Mouse (Mus musculus): Measurements from ENCODE around the gene Gm10097. TPM values are rescaled to one million over a fixed set of nuclear protein-coding genes. Genes with fewer than 3 reads are reported as not detected.
A peak's percentile ranks its signal among the peaks of the same experiment; 100 is the strongest.

Gene Gm10097
- polyA plus RNA-seq, 1 experiment from 2014 or later, result 0.06 TPM

- Histone ChIP-seq H3K36me3 (no peaks in the 10 kb centered on the region), H3K9me3 (no peaks in the 10 kb centered on the region), H3K4me1 (no peaks in the 10 kb centered on the region), H3K4me2 (replicated peaks) (no peak overlapping the region), H3K27me3 (replicated peaks) (no peaks in the 10 kb centered on the region), H3K27ac (no peak overlapping the region), H3K9ac (no peak overlapping the region), H3K4me3 (no peak overlapping the region)
- WGBS, result 83% methylated on average over 7 of the region's 7 CpGs
- ATAC-seq (ENCODE audit: low FRiP score, low read depth), result no peak
These were observed 18.3 kb downstream of the Gm10097 start for GRCm38 (mm10) chr10:5087336-5087735.

DNA sequence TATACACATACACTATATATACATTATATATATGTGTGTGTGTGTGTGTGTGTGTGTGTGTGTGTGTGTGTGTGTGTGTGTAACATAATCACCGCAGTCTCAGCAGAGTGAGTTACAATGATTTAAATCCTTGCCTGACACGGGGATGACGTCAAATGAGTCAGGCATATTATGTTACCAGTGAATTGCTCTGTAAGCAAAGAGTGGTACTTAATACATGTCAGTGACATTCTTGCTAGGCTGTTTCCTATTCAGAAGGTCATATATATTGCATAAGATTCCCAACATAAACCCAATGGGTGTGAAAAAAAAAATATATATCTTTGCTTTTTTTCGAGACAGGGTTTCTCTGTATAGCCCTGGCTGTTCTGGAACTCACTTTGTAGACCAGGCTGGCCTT lies 20.1 kb downstream of the Gm10097 start:
- no peaks in the 10 kb centered on the region for H3K9me3 ChIP-seq
- H3K4me2 ChIP-seq (replicated peaks), result no peak overlapping the region
- no peak for ATAC-seq (ENCODE audit: low FRiP score, low read depth)
- no peak overlapping the region for H3K9ac ChIP-seq
- no peak overlapping the region for H3K4me3 ChIP-seq
- no peaks in the 10 kb centered on the region for H3K27me3 ChIP-seq (replicated peaks)
- H3K36me3 ChIP-seq, result no peaks in the 10 kb centered on the region
- 89% methylated on average over 4 of the region's 4 CpGs for WGBS
- H3K27ac ChIP-seq, result no peak overlapping the region
- H3K4me1 ChIP-seq, result no peaks in the 10 kb centered on the region

- H3K27ac ChIP-seq, result no peak overlapping the region
- 83% methylated on average over 10 of the region's 10 CpGs for WGBS
- ATAC-seq (ENCODE audit: low FRiP score, low read depth), result no peak
- no peaks in the 10 kb centered on the region for H3K9me3 ChIP-seq
- no peaks in the 10 kb centered on the region for H3K4me1 ChIP-seq
- no peaks in the 10 kb centered on the region for H3K27me3 ChIP-seq (replicated peaks)
- no peak overlapping the region for H3K9ac ChIP-seq
- H3K4me2 ChIP-seq (replicated peaks), result no peak overlapping the region
- no peaks in the 10 kb centered on the region for H3K36me3 ChIP-seq
- no peak overlapping the region for H3K4me3 ChIP-seq
These were observed 28.2 kb downstream of the Gm10097 start for GRCm38 (mm10) chr10:5096996-5097753.

- no peaks in the 10 kb centered on the region for H3K27me3 ChIP-seq (replicated peaks)
- no peaks in the 10 kb centered on the region for H3K36me3 ChIP-seq
- 78% methylated on average over 2 of the region's 2 CpGs for WGBS
- H3K4me3 ChIP-seq, result no peak overlapping the region
- H3K27ac ChIP-seq, result no peak overlapping the region
- ATAC-seq (ENCODE audit: low FRiP score, low read depth), result no peak
- no peak overlapping the region for H3K9ac ChIP-seq
- no peaks in the 10 kb centered on the region for H3K4me1 ChIP-seq
- H3K9me3 ChIP-seq, result no peaks in the 10 kb centered on the region
- H3K4me2 ChIP-seq (replicated peaks), result no peak overlapping the region
These were observed 28.8 kb downstream of the Gm10097 start for GRCm38 (mm10) chr10:5097754-5098137.

GRCm38 (mm10) chr10:5110773-5111172 lies 41.8 kb downstream of the Gm10097 start:
- WGBS, result 94% methylated on average over 5 of the region's 5 CpGs
- peaks cover 4% of the 10 kb centered on the region; the same call in 1 of the 2 replicates for H3K36me3 ChIP-seq
- no peaks in the 10 kb centered on the region for H3K4me1 ChIP-seq

GRCm38 (mm10) chr10:5116155-5116554 lies 47.2 kb downstream of the Gm10097 start:
- 0 out of 2 replicates have a peak, but pooled peaks have one; percentile 29 for ATAC-seq (ENCODE audit: low FRiP score, low read depth)
- no peaks in the 10 kb centered on the region for H3K27me3 ChIP-seq (replicated peaks)
- H3K4me1 ChIP-seq, result no peaks in the 10 kb centered on the region
- H3K9ac ChIP-seq, result no peak overlapping the region
- H3K4me2 ChIP-seq (replicated peaks), result no peak overlapping the region
- H3K4me3 ChIP-seq, result no peak overlapping the region
- H3K27ac ChIP-seq, result no peak overlapping the region
- H3K9me3 ChIP-seq, result no peaks in the 10 kb centered on the region
- 83% methylated on average over 5 of the region's 5 CpGs for WGBS
- peaks cover 4% of the 10 kb centered on the region; the same call in 1 of the 2 replicates for H3K36me3 ChIP-seq

More at GRCm38 (mm10) chr10:5110773-5111172, 41.8 kb downstream of the Gm10097 start:
- no peak overlapping the region for H3K27ac ChIP-seq
- ATAC-seq (ENCODE audit: low FRiP score, low read depth), result no peak
- H3K27me3 ChIP-seq (replicated peaks), result no peaks in the 10 kb centered on the region
- no peak overlapping the region for H3K4me2 ChIP-seq (replicated peaks)
- H3K9me3 ChIP-seq, result no peaks in the 10 kb centered on the region
- H3K4me3 ChIP-seq, result no peak overlapping the region
- no peak overlapping the region for H3K9ac ChIP-seq

- no peak overlapping the region for H3K9ac ChIP-seq
- 91% methylated on average over 6 of the region's 6 CpGs for WGBS
- H3K4me3 ChIP-seq, result no peak overlapping the region
- H3K36me3 ChIP-seq, result peaks cover 4% of the 10 kb centered on the region; the same call in 1 of the 2 replicates
- ATAC-seq (ENCODE audit: low FRiP score, low read depth), result no peak
- no peak overlapping the region for H3K4me2 ChIP-seq (replicated peaks)
- no peaks in the 10 kb centered on the region for H3K4me1 ChIP-seq
- H3K9me3 ChIP-seq, result no peaks in the 10 kb centered on the region
- H3K27me3 ChIP-seq (replicated peaks), result no peaks in the 10 kb centered on the region
- no peak overlapping the region for H3K27ac ChIP-seq
These were observed 47.7 kb downstream of the Gm10097 start for GRCm38 (mm10) chr10:5116720-5117119.

All from neural tube, embryonic 12.5 days (tissue).